Mouse (Mus musculus): ENCODE measurements around the gene Itgam. TPM values are rescaled to one million over a fixed set of nuclear protein-coding genes. Genes with fewer than 3 reads are reported as not detected.
"Not testable (repeated sequence)": the region's sequence is repeated elsewhere in the genome, so short reads cannot be mapped to it uniquely, and the experiment has no call there.

The Itgam gene
- polyA plus RNA-seq (2012; rRNA removed), result 1.2 and 1.3 TPM in 2 replicates

DNA sequence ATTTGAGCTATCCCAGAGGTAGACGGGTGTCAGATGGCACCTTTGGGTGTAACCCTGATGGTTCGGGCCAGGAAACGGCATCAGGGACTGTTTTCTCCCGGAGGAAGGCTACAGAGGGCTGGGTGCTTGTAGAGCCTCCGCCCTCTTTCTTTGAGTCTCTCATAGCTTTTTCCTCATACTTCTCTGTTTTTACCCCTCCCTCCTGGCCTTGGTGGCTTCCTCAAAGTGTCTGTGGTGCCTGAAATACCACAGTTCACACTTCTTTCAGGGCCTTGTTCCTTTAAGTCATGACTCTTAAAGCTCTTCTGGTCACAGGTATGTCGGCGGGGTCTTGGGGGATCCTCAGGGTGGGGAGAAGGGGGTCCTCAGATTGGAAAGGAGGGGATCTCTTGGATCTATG, at the start of gene Itgam, which contains the start of gene Gm49368:
Gene Itgam (plus strand): TSS at position 185 of the 400 bp plus-strand sequence.
Gene Gm49368 (plus strand): TSS at position 228 of the 400 bp plus-strand sequence.
- TF ChIP-seq CTCF (IDR thresholded peaks at IDR 0.05; ENCODE audit: borderline replicate concordance, extremely low read depth, insufficient read depth, insufficient read length) (no peak), POLR2A (IDR thresholded peaks at IDR 0.05; ENCODE audit: borderline replicate concordance, extremely low read depth, insufficient read depth, insufficient read length, poor library complexity, severe bottlenecking) (no peak)
- DNase-seq (ENCODE audit: low read depth), result no peak

DNA sequence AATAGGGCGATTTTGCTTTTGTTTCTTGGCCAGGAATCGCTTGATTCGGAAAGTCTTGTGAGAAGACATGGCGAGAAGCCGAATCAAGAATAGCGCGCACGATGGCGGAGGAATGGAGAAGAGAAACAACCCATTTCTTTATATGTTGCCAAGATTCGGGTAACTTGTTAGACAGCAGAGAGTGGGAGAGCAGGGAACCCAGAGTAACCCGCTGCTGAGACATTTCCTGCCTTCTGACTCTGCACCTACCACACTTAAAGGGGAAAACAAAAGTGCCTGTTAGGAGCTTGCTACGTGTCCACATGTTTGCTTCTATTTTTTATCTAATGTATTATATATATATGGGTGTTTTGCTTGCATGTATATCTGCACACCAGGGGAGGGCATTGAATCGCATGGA, 49.3 kb upstream of the Itgam start:
- DNase-seq (ENCODE audit: low read depth), result no peak
- TF ChIP-seq POLR2A (IDR thresholded peaks at IDR 0.05; ENCODE audit: borderline replicate concordance, extremely low read depth, insufficient read depth, insufficient read length, poor library complexity, severe bottlenecking), result no peak
- no peak for TF ChIP-seq CTCF (IDR thresholded peaks at IDR 0.05; ENCODE audit: borderline replicate concordance, extremely low read depth, insufficient read depth, insufficient read length)

DNA sequence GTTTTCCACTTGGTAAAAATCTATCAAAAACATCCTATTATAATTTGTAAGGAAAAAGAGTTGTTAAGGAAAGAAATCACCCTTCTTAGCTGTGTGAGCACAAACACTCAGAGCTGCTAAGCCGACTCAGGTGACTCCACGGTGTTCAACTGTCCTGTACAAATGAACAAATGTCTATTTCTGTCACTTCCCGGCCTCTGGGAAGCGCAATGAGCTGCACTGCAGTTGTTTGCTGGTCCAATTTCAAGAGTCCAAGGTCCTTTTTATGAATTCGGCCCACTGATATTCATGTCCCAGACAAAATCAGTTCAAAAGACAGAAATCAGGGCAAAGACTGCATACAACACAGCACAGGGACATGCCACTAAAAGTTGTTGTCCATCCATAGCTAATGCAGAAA, 46.3 kb upstream of the Itgam start:
- DNase-seq (ENCODE audit: low read depth), result not testable (repeated sequence)

DNA sequence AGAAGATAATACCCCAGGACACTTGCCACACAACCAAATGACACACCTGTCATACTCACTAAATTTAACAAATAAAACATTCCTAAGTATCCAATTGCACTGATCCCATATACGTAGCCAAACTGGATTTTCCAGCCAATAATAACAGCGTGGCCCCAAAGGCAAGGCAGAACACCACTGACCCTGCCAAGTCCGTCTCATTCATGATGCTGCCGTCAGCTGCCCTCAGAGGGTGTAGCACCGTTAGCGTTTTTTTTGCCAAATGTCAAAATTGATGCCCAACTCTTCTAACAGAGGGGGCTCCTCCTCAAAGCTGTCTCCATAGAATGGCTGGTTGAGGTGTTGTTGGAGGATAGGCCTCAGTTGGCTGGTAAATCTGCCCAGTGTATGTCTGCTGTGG, 45.8 kb upstream of the Itgam start:
- DNase-seq (ENCODE audit: low read depth), result no peak
- TF ChIP-seq POLR2A (IDR thresholded peaks at IDR 0.05; ENCODE audit: borderline replicate concordance, extremely low read depth, insufficient read depth, insufficient read length, poor library complexity, severe bottlenecking) (no peak), CTCF (IDR thresholded peaks at IDR 0.05; ENCODE audit: borderline replicate concordance, extremely low read depth, insufficient read depth, insufficient read length) (no peak)

DNA sequence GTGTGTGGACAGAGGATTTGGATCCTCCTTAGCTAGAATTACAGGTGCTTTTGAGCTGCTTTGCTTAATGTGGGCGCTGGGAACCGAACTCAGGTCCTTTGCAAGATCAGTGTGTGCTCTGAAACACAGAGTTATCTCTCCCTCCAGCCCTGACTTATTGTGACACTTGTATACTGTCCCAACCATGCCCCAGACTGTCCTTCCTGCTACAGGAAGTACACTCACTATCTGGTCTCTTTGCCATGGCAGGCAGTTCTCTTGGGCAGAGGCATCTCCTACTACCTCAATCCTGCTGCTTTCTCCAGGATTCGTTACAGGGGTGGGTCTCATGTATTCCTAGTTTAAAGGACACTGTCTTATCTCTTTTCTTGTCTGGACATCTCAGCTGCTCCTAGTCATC, 44.2 kb upstream of the Itgam start:
- TF ChIP-seq POLR2A (IDR thresholded peaks at IDR 0.05; ENCODE audit: borderline replicate concordance, extremely low read depth, insufficient read depth, insufficient read length, poor library complexity, severe bottlenecking), result no peak
- no peak for TF ChIP-seq CTCF (IDR thresholded peaks at IDR 0.05; ENCODE audit: borderline replicate concordance, extremely low read depth, insufficient read depth, insufficient read length)
- no peak for DNase-seq (ENCODE audit: low read depth)

DNA sequence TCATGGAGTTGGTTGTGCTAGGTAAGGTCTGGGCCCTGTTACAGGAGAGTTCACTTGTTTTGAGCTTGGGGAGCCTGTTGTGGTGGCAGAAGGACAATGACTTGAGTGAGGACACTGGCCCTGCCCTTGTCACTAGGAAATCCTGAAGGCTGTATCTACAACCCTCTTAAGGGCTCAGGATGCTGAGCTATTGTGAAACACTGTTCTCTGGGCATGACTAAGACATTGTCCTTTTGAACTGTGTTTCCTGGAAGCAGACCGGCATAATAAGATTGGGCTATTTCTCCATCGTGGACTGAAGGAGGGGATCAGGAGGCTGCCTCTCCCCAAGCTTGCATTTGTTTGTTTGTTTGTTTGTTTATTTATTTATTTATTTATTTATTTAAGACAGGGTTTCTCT, 43.3 kb upstream of the Itgam start:
- TF ChIP-seq POLR2A (IDR thresholded peaks at IDR 0.05; ENCODE audit: borderline replicate concordance, extremely low read depth, insufficient read depth, insufficient read length, poor library complexity, severe bottlenecking) (no peak), CTCF (IDR thresholded peaks at IDR 0.05; ENCODE audit: borderline replicate concordance, extremely low read depth, insufficient read depth, insufficient read length) (no peak)
- no peak for DNase-seq (ENCODE audit: low read depth)

DNA sequence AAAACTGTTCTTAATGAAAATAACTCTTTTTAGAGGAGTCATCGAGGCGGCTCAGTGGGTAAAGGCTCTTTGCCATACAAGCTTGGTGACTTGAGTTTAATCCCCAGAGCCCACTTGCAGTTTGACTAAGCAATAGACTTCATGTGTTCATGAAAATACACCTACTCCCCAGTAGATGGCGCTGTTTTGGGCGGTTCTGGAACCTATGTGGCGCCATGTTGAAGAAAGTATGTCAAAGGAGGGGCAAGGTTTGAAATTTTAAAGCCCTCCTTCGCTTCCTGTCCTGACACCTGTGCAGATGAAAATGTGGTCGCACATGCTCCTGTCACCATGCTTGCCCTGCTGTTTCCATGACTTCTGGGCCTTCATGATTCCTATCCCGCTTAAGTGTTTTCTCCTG, 39.5 kb upstream of the Itgam start:
- DNase-seq (ENCODE audit: low read depth), result no peak
- TF ChIP-seq POLR2A (IDR thresholded peaks at IDR 0.05; ENCODE audit: borderline replicate concordance, extremely low read depth, insufficient read depth, insufficient read length, poor library complexity, severe bottlenecking), result no peak
- peak; percentile 43; the same call in 1 of the 2 replicates for TF ChIP-seq CTCF (IDR thresholded peaks at IDR 0.05; ENCODE audit: borderline replicate concordance, extremely low read depth, insufficient read depth, insufficient read length)

DNA sequence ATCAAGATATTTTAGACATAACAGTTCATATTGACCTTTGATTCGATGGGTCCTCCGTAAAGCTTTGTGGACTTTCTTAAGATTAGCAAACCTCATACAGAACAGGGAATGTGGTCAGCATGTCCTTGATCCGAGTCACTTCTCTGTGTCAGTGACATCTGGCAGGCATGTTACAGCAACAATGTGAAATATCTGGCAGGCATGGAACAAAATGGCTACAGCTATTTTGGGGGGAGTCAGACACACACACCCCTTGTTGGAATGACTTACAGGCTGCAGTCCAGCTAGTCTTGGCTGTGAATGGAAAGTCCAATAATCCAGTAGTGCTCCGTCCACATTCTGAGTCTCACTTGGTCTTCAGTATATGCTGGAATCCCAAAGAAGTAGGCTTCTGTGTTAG, 38.9 kb upstream of the Itgam start:
- DNase-seq (ENCODE audit: low read depth), result no peak
- TF ChIP-seq POLR2A (IDR thresholded peaks at IDR 0.05; ENCODE audit: borderline replicate concordance, extremely low read depth, insufficient read depth, insufficient read length, poor library complexity, severe bottlenecking) (no peak), CTCF (IDR thresholded peaks at IDR 0.05; ENCODE audit: borderline replicate concordance, extremely low read depth, insufficient read depth, insufficient read length) (no peak)

DNA sequence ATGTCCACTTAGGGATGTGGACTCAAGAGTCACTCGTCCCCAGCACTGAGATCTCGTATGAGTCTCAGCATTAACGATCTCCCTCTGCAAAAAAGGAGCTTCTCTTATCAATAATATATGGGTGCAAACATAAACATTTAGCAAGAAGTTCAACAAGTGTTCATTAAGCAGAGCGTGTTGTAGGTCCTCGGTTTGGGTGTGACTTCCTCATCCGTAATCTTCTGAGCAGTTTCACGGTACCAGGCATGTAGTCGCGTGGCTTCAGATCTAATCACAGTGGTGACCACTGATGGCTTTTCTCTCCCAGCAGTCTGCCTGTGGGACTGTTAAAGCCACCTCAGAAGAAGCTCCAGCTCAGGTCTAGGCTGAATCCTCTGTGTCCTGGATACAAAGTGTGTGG, 38.1 kb upstream of the Itgam start:
- no peak for DNase-seq (ENCODE audit: low read depth)
- TF ChIP-seq POLR2A (IDR thresholded peaks at IDR 0.05; ENCODE audit: borderline replicate concordance, extremely low read depth, insufficient read depth, insufficient read length, poor library complexity, severe bottlenecking), result no peak
- TF ChIP-seq CTCF (IDR thresholded peaks at IDR 0.05; ENCODE audit: borderline replicate concordance, extremely low read depth, insufficient read depth, insufficient read length), result no peak

DNA sequence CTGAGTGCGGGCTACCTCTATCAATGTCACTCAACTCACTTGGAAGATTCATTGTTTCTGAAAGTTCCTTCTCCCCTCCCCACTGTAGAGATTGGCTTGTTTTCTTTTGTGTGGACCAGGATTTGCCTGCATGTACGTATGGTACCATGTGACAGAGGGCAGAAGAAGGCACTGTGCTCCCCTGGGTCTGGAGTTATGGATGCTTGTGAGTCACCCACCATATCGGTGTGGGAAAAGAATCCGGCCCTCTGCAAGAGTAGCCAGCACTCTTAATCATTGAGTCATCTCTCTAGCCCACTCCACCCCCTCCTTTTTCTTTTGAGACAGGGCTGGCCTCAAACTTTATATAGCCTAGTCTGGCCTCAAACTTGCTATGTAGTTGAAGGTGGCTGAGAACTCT, 37.5 kb upstream of the Itgam start:
- TF ChIP-seq CTCF (IDR thresholded peaks at IDR 0.05; ENCODE audit: borderline replicate concordance, extremely low read depth, insufficient read depth, insufficient read length), result no peak
- no peak for TF ChIP-seq POLR2A (IDR thresholded peaks at IDR 0.05; ENCODE audit: borderline replicate concordance, extremely low read depth, insufficient read depth, insufficient read length, poor library complexity, severe bottlenecking)
- no peak for DNase-seq (ENCODE audit: low read depth)

DNA sequence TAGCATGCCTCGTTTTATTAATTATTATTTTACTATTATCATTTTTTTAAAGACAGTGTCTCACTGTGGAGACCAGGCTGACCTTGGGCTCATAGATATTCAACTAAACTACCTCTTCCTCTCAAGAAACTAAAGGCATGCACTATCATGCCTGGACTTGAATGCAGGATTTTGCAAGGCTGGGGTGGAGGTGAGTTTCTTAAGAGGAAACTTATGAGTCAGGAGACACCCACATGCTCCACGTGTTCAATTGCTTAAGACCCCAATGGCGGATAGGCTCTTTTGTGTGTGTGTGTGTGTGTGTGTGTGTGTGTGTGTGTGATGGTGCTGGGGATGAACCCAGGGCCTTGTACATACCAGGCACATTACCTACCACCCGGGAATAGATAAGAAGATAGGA, 37.1 kb upstream of the Itgam start:
- DNase-seq (ENCODE audit: low read depth), result no peak
- no peak for TF ChIP-seq POLR2A (IDR thresholded peaks at IDR 0.05; ENCODE audit: borderline replicate concordance, extremely low read depth, insufficient read depth, insufficient read length, poor library complexity, severe bottlenecking)

DNA sequence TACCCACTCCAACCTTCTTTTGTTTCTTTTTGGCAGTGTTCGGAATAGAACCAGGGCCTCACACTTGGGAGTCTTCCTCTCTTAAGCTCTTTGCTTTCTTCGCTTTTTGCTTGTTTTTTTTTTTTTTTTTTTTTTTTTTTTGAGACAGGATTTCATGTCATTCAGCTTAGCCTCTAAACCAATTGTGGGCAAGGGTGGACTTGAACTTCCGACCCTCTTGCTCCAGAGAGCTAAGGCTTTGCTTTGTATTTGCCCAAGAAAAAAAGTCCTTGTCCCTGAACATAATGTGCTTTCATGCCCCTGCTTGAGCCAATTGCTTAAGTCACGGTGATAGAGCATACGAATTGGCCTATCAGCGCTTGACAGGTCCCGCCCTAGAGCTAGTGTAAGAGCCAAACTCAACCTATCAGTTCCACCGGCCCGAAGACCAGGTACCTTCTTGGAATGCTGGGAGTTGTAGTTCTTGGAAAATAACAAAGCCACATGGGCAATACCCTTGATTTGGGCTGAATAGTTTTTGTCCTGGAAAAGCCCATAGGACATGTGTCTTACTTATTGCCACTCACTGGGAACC, 30.9 kb upstream of the Itgam start:
- no peak for TF ChIP-seq CTCF (IDR thresholded peaks at IDR 0.05; ENCODE audit: borderline replicate concordance, extremely low read depth, insufficient read depth, insufficient read length)
- DNase-seq (ENCODE audit: low read depth), result peak; percentile 81

All from brain, embryonic 14.5 days (tissue).